Mouse (Mus musculus) liver, embryonic 14.5 days (tissue): ENCODE measurements around the gene Phlpp1. TPM values are rescaled to one million over a fixed set of nuclear protein-coding genes. Genes with fewer than 3 reads are reported as not detected.

ENCODE experiments used
- ATAC-seq: fragments of 200-750 bp; cut with Nextera tagmentation; 2 replicates; pipeline ENCODE4 v1.8.0; 2017; ENCODE audit warnings: moderate number of reproducible peaks, mild to moderate bottlenecking, moderate library complexity; ENCODE audit not compliant: insufficient read depth
- DNase-seq, 3 experiments: peaks; one replicate each; pipeline ENCODE4 v3.0.0-alpha.2; 2012 to 2013; ENCODE audit warnings: low read depth in 3 of 3, low spot score in 3 of 3
- H3K27ac ChIP-seq: fragments of 300-500 bp; sonication (generic); 2 replicates; pipeline ENCODE4 v1.5.1; 2014; ENCODE audit warnings: moderate library complexity, mild to moderate bottlenecking, control low read depth, inconsistent platforms
- H3K27me3 ChIP-seq: fragments of 300-500 bp; sonication (generic); 2 replicates; pipeline ENCODE4 v1.6.1; 2014; ENCODE audit warnings: mild to moderate bottlenecking, low read length, moderate library complexity; ENCODE audit not compliant: control insufficient read depth, insufficient read depth
- H3K36me3 ChIP-seq: fragments of 300-500 bp; sonication (generic); replicated peaks from 2 replicates; pipeline ENCODE4 v1.6.1; 2014; ENCODE audit warnings: low read depth; ENCODE audit not compliant: control insufficient read depth, insufficient read depth
- H3K4me1 ChIP-seq, 2 experiments: fragments of 200-500 bp in 1 of 2; fragments of 300-500 bp in 1 of 2; sonication (generic) in 1 of 2; replicated peaks; 2 replicates each; pipeline ENCODE4 v1.6.1; 2012 to 2014; ENCODE audit warnings: antibody characterized with exemption in 1 of 2, inconsistent platforms in 1 of 2, low read length in 1 of 2; ENCODE audit not compliant: control insufficient read depth in 2 of 2, insufficient read depth in 2 of 2
- H3K4me2 ChIP-seq: fragments of 300-500 bp; sonication (generic); 2 replicates; pipeline ENCODE4 v1.6.1; 2014; ENCODE audit warnings: low read depth, mild to moderate bottlenecking, control low read depth, moderate library complexity
- H3K4me3 ChIP-seq, 2 experiments: fragments of 200-500 bp in 1 of 2; fragments of 300-500 bp in 1 of 2; sonication (generic) in 1 of 2; 2 replicates each; pipeline ENCODE4 v1.5.1; 2012 to 2014; ENCODE audit warnings: low read depth in 2 of 2, low read length in 2 of 2, mild to moderate bottlenecking in 2 of 2, control low read depth in 1 of 2, inconsistent platforms in 1 of 2, moderate library complexity in 1 of 2; ENCODE audit not compliant: insufficient read depth in 1 of 2
- H3K9ac ChIP-seq: fragments of 300-500 bp; sonication (generic); replicated peaks from 2 replicates; pipeline ENCODE4 v1.6.1; 2014; ENCODE audit warnings: mild to moderate bottlenecking, control low read depth, moderate library complexity
- H3K9me3 ChIP-seq: fragments of 300-500 bp; sonication (generic); 2 replicates; pipeline ENCODE4 v1.6.1; 2016; ENCODE audit warnings: low read length, mixed read lengths; ENCODE audit not compliant: control insufficient read depth
- CTCF ChIP-seq: IDR thresholded peaks from 2 replicates; pipeline ENCODE4 v1.5.1; 2016; ENCODE audit warnings: antibody characterized with exemption, low read depth, control low read depth
- EP300 ChIP-seq: IDR thresholded peaks from 2 replicates; pipeline ENCODE4 v1.6.1; 2016; ENCODE audit warnings: antibody characterized with exemption, low read depth
- WGBS: fragments of 180-500 bp; shearing (Covaris S2); extraction: QIAGEN DNeasy Blood & Tissue Kit; methylation state at CpG from one replicate; pipeline ENCODE4 v1.1.7; 2014; ENCODE audit not compliant: insufficient replicate concordance; 5-methylcytosine and 5-hydroxymethylcytosine counted together
- polyA plus RNA-seq, 2 experiments: library from polyadenylated mRNA; depleted of rRNA in 1 of 2; stranded (reverse) in 1 of 2; unstranded in 1 of 2; fragments of >200 nt; fragmentation: Nextera tagmentation in 1 of 2; extraction: Ambion mirVana in 1 of 2; gene quantifications; 2 replicates each; pipeline versions ENCODE4 v1.2.1 to v1.2.3; 2012 to 2014

The Phlpp1 gene
- polyA plus RNA-seq, 2 experiments = 0.94 to 1.2 TPM

DNA sequence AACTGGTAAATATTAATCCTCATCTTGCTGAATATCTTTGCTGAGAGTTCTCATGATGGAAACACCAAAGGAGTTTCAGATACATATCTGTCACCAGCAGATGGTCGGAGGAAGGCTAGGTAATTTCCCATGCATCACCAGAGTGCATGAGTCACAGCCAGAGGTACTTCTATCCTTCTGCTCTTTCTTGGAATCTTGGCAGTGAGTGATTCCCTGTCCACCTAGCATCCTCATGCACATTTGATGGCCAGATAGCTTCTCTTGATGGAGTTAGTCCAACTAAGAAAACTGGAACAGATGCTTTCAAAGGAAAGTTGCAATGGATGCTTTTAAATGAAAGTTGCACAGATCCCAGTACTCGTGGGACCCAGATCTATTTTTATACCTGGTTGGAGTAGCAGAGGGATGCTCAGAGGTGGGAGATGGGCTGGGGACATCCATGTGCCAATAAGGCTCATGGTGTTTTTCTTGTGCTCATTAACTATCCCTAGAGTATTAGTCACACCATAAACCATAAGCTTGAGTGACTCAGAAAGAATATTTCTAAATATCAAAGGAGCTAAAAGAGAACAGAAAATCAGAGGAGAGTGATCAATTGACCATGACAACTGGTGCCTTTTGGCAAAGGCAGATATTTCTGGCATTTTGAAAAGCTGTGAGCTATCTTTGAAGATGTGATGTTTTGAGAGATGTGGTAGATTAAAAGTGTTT, 181.4 kb downstream of the Phlpp1 start:
- ATAC-seq (no peak), DNase-seq (no peak)
- Histone ChIP-seq H3K36me3 (no peaks in the 10 kb centered on the region), H3K9me3 (no peaks in the 10 kb centered on the region), H3K27ac (no peak overlapping the region), H3K27me3 (no peaks in the 10 kb centered on the region), H3K9ac (no peak overlapping the region), H3K4me2 (no peak overlapping the region), H3K4me1 (no peaks in the 10 kb centered on the region), H3K4me3 (no peak overlapping the region)
- 44% methylated on average over 2 of the region's 2 CpGs for WGBS
- TF ChIP-seq EP300 (no peak), CTCF (no peak)

DNA sequence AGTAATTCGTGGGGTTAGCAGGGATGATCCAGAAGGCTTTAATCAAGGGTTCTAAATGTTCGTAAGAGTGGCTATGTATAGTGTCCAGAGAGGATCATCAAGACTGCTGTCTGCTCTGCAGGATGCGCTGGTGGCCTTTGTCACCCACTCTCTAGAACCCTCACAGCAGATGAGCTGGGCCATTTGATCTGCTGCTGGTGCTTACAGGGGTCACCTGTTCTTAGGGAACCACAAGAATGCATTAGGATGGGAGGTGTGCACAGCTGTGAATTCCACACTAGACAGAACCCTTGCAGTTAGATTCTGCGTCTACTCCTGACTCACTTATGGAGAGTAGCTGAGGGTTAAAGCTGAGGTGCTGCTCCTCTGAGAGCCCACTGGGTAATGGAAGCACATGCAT, 182.4 kb downstream of the Phlpp1 start:
- 67% methylated on average over 4 of the region's 4 CpGs for WGBS
- ATAC-seq = no peak

DNA sequence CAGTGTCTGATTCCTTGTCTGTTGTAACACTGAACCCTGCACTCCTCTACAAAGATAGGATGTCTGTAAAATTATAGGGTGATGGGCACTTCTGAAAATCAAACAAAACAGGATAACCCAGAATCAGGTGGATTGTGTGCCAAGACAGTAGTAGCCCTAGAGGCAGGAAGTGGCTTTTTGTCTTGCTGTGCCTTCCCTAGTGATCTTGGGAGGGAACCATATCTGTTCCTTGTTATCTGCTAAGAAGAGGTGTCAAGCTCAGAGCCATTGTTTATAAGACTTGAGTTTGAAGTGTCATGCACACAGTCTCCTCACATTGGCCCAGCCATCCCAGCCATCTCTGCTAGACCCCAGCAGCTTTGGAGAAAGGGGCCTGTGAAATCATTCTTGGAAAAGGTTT, 187.9 kb downstream of the Phlpp1 start:
- ATAC-seq = no peak
- Histone ChIP-seq H3K9me3 (no peaks in the 10 kb centered on the region), H3K27ac (no peak overlapping the region), H3K27me3 (no peaks in the 10 kb centered on the region), H3K4me1 (no peaks in the 10 kb centered on the region), H3K9ac (no peak overlapping the region), H3K4me3 (no peak overlapping the region), H3K4me2 (no peak overlapping the region), H3K36me3 (no peaks in the 10 kb centered on the region)
- DNase-seq = no peak
- TF ChIP-seq EP300 (no peak), CTCF (no peak)

More for the DNA sequence above, 182.4 kb downstream of the Phlpp1 start:
- no peak overlapping the region for H3K4me3 ChIP-seq
- H3K27ac ChIP-seq = no peak overlapping the region
- DNase-seq = no peak
- no peaks in the 10 kb centered on the region for H3K27me3 ChIP-seq
- H3K36me3 ChIP-seq = no peaks in the 10 kb centered on the region
- no peaks in the 10 kb centered on the region for H3K9me3 ChIP-seq
- TF ChIP-seq EP300 (no peak), CTCF (no peak)
- no peak overlapping the region for H3K4me2 ChIP-seq
- H3K9ac ChIP-seq = no peak overlapping the region
- no peaks in the 10 kb centered on the region for H3K4me1 ChIP-seq

DNA sequence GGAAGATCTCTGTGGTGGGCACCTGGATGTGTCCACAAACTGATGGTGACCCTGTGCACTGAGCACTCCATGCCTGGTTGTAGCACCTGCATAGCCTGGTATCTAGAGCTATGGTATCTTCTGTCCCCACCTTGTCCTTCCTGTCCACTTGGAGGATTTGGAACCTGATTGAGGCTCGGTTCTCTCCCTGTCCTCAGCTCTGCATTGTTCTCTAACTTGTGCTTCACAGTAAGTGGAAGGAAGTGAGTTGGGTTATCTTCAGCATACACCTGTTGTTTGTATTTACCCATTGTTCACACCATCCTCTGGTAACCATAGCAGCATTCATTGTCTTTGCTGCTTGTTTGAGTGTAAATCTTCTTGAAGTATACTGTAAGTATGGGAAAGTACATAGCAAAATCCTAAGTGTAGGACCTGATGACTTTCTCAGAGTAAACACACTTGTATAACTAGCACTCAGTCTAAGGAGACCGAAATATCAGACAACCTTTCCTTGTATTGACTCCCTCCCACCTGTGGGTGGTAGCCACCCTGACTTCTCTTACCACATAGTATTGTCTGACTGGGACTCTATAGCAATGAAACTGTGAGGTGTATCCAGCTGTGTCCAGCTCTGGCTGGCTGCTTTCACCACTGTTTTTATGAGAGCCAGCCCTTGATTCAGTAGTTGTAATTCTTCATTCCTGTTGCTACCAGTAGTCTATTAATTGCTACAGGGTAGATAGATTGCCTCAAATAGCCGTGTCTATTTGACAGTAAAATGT, 191.5 kb downstream of the Phlpp1 start:
- H3K27me3 ChIP-seq = no peaks in the 10 kb centered on the region

DNA sequence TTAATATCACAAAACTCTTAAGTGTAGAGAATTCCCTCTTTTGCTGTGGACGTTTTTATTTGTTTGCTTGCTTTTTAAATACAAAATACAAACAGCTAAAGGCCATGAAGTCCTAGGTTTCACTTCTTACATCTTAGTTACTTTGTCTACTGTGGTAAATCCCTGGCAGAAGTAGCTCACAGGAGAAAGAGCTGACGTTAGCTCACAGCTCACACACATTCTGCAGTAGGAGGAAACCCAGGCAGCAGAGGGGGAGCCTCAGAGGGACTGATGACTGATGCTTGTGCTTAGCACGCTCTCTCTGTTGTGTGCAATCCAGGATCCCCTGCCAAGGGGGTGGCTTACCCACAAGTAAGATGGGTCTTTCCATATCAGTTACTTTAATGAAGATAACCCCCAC, 197.8 kb downstream of the Phlpp1 start:
- no peak for ATAC-seq
- Histone ChIP-seq H3K27ac (no peak overlapping the region), H3K36me3 (no peaks in the 10 kb centered on the region), H3K4me2 (no peak overlapping the region), H3K9me3 (no peaks in the 10 kb centered on the region), H3K4me1 (no peaks in the 10 kb centered on the region), H3K4me3 (no peak overlapping the region), H3K27me3 (no peaks in the 10 kb centered on the region), H3K9ac (no peak overlapping the region)
- no peak for DNase-seq
- TF ChIP-seq EP300 (no peak), CTCF (no peak)
- 65% methylated on average over 3 of the region's 3 CpGs for WGBS

More for the DNA sequence above, 191.5 kb downstream of the Phlpp1 start:
- TF ChIP-seq CTCF = no peak
- no peak for TF ChIP-seq EP300
- 45% methylated on average over 3 of the region's 3 CpGs for WGBS
- ATAC-seq (no peak), DNase-seq (no peak)
- Histone ChIP-seq H3K36me3 (no peaks in the 10 kb centered on the region), H3K4me2 (no peak overlapping the region), H3K27ac (no peak overlapping the region), H3K4me1 (no peaks in the 10 kb centered on the region), H3K4me3 (no peak overlapping the region), H3K9me3 (no peaks in the 10 kb centered on the region), H3K9ac (no peak overlapping the region)
